Mouse (Mus musculus) lung, postnatal 10 days (tissue): ENCODE measurements around the gene B9d1.

Source experiments
- DNase-seq: peaks from one replicate; pipeline ENCODE4 v3.0.0; 2021

B9d1 gene

DNA sequence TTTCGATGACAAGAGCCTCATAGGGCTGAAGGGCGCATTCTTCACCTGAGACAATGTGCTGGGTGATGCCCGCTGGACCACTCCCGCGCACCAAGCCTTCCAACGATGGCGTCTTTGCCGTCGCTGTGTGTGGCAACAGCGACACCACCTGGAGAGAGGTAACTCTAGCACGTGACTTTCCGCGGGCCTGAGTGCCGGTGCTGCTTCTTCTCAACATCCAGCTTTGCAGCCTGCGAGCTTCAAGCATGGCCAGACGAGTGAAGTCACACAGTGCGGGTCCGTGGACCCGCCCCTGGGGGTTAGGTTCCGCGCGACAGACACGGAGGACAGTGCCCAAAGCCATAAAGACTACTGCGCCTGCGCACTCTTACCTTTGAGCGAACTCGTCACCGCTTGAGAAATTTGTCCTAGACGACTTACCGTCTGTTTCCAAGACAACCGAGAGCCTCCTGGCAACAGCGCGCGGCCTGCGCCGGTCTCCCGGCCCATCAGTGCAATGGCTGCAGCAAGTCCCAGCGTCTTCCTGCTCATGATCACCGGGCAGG, at the start of gene B9d1:
Gene B9d1 (plus strand): TSS at position 432 of the 545 bp plus-strand sequence.
- DNase-seq: peak; percentile 97

DNA sequence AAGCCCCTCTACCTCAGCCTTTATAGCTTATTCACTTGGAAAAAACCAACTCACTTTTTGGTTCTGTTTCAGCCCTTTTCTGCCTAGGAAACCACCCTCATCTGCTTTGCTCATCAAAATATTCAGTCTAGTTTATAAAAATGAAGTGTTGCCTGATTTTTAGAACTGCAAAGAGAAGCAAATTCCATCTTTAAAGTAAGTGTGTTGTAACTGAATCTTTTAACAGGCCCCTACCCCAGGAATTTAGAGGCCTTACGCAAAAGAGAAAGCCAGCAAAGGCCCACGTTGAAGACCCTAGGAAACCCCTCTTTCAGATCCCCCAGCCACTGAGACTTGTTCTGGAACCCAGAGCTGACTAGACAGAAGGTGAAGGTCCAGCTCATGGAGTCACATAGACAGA, 40.9 kb upstream of the B9d1 start:
- DNase-seq: no peak

DNA sequence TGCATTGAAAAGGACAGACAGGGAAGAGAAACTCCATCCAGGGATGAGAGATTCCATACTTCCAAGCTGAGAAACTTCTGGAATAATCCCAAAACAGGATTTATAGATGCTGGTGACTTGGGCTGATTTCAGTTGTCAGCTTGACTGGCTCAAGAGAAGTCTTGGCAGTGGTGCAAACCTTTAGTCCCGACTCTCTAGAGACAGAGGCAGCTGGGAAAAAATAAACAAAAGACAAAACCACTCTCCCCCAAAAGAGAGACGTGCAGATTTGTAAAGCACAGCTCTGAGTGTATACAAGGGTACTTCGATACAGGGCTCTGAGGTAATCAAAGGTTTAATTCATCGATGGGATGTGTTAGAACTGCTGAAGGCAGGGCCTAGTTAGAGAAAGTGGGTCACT, 39.5 kb upstream of the B9d1 start:
- DNase-seq: no peak

DNA sequence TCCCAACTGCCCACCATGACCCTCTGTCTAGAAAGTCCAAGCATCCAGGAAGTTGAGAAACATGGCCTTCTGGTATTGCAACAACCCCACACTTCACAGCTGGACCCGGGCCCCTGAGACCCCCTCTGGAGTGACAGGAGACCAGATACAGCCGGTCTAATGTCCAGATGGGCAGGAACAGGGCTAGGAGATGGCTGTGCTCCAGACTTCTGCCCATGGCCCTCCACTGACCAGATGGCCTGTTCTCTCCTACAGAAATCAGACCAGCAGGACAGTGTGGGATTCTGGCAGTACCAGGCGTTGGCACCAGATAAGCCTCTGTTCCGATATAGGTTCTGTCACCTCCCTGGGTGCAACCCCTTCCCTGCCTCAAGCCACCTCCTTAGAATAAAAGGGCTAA, 36.4 kb upstream of the B9d1 start:
- DNase-seq: peak; percentile 79

DNA sequence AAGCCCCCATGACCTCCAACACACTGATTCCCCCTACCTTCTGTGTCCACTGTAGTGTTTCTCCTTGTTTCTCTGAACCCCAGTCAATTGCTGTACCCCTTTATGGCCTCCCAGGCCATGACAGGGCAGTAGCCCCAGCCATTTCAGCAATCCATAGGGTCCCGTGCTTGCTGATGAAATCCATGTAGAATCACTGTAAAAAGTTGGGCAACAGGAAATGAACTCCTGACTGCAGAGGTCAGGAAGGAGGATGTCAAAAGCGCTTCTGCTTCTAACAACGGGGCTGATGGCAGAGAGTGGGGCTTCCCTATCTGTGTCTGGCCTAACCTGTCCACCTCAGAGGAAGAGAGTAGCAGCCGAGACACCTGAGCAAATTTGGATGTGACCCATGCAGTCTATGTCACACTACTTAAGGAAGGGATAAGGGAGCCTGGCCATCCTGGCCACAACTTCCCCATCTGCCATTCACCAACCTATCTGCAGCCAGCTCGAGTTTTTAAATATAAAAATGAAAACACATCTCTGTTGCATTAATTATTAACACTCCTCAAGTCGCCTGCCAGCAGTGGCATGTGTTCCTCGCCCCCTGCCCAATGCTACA, 35.5 kb upstream of the B9d1 start:
- DNase-seq: no peak

DNA sequence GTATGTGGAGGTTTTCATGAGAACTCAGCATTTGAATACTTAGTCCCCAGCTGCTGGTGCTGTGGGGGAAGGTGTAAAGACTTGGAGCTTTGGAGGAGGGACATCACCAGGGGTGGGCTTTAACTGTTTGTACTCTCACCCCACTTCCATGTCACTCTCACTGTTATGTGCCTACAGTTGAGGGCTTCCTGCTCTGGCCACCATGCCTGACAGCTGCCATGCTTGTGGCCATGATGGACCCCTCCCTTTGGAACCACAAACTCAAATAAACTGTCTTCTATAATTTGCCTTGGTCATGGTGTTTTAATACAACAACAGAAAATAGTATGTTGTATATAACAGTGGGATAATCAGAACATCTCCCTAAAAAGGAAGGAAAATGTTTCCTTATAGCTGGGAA, 34.1 kb upstream of the B9d1 start:
- DNase-seq: no peak

DNA sequence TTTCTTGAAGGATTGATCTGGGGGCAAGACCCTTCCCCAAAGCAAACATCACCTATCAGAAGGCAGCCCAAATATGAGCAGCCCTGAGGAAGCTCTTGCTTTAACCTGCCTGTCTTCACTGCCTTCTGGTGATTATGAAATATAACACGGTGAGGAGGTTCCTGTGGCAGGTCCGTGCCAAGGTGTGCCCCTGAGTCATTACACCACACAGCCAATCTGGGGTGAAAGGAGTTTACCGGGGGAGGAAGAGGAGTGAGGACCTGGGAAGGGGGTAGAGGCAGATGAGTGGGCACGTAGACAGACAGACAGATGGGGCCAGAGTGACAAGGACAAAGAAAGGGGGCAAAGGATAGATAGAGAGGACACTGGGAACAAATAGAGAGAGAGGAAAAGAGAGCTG, 31.3 kb upstream of the B9d1 start:
- no peak for DNase-seq

DNA sequence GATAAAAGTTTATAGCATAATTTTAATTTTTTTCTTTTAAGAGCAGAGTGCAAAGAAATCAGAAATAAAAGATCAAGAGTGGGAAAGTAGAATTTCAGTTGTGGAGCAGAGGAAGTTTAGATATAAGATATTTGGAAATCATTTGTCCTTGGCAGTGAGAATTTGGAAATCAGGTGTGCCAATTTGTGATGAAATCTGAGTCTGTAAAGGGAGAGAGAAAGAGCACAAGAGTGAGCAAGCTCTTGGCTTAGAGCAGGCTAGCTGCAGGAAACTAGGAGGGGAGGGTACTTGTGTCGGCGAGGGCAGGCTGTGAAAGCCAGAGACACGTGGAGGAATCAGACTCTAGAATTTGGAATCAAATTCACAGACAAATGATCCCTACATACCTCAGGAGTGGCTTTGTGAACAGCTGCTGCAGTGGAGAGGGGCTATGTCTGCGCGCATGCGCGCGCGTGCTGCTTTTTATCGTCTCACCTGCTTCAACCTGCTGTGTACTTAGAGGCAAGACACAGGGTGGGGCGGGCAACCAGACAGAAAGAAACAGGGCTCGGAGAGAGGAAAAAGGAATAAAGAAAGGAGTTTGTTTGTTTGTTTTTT, 28.1 kb upstream of the B9d1 start:
- no peak for DNase-seq

DNA sequence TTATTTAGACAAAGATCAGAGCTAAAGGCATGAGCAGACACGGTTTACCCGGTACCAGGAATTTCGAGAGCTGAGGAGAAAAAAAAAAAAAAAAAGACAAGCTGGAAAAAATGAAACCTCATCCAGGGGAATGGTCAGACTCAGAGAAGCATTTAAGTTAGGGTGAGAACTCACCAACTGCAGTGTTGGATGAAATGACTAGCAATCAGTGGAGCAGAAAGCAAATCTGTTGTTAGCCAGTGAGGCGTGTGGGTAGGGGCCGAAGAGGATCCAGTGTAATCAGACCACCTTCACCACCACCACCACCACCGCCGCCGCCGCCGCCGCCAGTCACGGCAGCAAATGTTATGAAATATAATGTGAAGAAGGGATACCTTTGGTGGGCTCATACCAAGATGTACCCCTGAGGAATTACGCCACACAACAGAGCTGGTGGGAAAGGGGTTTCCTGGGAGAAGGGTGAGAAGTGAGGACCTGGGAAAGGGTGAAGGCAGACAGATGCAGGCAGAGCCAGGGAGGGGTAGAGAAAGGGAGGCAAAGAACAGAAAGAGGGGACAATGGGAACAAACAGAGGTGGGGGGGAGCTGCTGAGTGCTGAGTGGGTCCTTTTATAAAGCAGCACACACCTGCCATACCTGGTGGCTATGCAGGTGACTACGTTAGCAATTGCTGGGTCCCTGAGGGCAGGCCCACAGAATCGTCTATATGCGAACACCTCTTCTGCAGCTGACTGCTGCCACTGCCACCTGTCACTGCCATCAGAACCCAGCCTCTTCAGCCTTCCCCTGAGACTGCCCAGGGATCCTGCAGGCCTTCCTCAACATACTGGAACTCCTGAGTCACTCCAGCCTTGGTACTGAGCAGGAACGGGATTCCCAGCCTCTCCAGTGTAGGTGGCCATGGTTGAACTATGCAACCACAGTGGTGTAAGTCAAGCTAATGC, 27.1 kb upstream of the B9d1 start:
- DNase-seq: no peak

DNA sequence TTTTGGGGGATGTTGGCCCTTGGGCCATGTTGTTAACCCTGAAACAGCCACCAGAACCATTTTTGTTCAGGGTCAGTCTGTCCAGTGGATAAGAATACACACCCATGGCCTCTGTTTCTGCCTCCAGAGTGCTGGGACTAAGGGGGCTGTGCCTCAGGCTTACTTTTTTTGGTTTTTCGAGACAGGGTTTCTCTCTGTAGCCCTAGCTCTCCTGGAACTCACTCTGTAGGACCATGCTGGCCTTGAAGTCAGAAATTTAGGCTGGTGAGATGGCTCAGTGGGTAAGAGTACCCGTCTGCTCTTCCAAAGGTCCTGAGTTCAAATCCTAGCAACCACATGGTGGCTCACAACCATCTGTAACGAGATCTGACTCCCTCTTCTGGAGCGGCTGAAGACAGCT, 26.2 kb upstream of the B9d1 start:
- no peak for DNase-seq

DNA sequence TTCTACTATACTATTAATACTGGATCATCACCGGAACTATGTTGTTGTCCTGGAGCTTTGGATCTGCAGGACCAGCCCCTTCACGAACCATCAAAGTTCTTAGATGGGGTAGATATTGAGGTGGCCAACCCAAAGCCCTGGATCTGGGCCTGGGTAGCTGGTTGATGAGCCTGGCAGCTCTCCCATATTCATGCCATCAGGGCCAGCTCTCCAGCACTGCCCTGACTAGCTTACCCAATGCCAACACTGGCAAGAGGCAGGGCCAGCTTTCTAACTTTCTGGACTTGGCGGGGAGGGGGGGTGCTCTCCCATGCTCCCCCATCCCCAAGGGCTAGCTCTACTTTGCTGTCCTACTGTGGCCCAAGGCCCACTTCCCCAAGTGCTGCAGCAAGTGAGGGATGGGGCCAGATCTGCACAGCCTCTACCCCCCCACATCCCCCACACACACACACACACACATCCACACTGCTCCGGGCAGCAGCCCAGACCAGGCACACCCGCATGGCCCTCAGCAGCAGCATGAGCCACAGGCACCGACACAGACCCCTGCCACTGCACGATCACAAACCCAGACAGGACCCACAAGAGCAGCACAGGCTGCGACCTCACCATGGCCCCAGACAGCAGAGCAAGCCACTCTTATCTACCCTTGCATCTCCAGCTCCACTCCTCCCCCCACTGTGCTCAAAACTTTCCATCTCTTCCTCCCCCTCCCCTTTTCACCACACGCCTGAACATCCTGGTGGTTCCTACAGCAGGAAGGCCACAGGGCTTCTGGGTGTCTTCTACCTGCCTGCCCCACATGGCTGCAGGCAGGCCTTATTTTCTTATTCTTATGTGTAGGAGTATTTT, 23.5 kb upstream of the B9d1 start:
- DNase-seq: no peak

DNA sequence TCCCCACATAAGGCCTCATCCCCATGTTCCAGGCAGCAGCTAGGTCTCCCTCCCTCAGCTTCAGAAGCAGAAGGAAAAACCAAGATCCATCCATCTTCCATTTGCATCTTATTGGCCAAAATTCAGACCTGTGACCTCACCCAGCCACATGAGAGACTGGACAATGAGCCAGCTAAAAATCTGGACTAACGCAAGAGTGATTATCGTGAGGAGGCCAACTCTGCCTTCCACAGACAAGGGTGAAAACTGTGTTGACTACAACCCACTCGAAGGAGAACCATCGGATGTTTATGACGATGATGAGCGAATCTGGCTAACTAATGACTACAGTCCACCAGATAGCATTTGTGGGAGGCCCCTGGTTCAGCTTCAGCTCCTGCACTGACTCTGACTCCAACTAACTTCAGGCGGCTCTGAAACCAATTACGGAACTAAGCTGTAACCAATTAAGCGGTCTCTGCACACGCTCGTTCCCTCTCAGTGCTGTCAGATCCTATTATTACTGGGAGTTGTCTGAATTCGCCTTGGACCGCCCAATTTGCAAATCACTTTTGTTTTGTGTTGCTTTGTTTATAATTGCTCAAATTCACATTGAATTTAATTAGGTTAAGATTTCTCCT, 21.6 kb upstream of the B9d1 start:
- DNase-seq: peak; percentile 41

DNA sequence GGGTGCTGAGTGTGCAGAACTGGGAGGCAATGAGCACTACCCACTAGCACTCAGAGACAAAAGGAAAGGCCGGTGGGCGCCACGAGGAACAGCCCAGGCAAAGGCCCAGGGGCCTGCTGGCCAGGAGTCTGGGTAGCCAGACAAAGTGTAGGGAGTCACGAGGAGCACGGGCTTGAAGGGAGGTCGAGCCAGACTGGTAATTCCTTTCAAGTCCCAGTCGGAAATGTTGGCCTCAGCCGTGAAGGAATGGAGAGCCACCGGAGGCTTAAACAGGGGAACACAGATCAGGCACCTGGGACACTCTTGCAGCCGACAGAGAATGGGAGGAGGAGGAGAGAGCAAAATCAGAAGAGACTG, 20.7 kb upstream of the B9d1 start:
- peak; percentile 13 for DNase-seq

DNA sequence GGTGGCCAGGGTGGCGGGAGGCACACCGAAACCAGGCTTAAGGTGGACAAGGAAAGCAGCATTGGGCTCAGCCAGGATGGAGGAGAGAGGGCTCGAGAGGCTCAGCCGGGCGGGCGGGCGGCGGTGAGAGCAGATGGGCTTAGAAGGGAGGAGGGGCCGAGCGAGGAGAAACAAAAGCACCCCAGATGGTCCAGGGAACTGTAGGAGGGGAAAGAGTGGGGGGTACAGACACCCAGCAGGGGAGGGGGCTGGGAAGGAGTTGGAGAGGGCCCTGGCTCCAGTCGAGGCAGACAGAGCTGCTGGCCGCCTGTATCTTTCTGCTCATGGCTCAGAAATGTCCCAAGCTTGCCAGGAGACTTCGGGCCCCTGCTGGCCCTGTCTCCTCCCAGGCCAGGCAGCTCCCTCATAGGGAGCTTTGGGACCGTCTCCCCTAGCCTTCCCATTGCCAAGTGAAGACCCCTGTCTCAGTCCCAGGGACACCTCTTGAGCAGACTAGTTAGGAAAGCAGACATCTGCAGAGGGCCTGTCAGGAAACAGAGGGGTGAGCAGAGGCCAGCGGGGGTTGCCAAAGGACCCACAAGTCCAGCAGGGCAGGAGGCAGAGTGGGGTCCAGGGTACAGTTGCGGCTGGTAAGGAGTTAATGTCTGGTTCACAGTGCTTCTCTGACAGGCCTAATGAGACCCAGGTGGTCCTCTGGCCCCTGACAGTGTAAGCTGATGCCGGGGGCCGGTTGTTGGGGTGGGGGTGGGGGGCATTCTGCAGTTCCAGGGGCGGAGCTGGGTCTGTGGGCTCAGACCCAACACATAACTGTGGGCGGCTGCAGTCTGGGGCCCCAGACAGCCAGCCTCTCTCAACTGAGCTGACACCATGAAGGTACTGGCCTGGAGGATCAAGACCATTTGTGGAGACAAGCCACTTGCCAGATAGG, 20.1 kb upstream of the B9d1 start, which contains the start of gene Mfap4:
Gene Mfap4 (plus strand): TSS at position 819 of the 928 bp plus-strand sequence.
- DNase-seq: peak; percentile 86

DNA sequence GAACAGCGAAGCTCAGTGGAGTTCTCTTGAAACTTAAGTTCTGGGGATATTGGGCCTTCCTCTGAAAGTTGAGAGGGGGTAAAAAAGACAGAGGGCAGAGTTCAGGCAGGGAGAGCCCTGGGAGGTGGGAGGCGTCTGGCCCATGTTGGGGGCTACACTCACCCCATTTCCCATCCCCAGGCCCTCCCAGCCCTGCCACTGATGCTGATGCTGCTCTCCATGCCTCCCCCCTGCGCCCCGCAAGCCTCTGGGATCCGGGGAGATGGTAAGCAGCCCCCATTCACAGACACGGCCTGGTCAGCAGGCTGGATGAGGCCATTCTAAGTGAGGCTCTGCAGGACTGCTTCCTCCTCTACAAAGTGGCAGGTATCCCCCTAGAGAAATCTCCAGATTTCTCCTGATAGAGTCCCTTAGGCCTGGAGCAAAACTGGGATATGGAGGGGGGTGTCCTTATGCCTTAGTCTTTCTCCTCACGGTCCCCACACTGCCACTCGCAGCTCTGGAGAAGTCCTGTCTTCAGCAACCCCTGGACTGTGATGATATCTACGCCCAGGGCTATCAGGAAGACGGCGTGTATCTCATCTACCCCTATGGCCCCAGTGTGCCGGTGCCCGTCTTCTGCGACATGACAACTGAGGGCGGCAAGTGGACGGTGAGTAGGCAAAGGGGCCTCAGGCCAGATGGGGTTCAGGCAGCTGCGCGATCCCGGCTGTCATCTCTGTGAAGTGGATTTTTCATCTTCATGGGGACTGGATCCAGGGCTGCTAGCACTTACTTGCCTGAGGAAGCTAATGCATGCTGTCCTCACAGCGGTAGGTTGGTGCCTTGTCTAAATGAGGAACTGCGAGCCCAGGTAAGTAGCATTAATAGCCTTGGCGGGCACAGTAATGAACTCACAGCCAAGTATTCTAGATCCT, 19.1 kb upstream of the B9d1 start:
- DNase-seq: peak; percentile 22

DNA sequence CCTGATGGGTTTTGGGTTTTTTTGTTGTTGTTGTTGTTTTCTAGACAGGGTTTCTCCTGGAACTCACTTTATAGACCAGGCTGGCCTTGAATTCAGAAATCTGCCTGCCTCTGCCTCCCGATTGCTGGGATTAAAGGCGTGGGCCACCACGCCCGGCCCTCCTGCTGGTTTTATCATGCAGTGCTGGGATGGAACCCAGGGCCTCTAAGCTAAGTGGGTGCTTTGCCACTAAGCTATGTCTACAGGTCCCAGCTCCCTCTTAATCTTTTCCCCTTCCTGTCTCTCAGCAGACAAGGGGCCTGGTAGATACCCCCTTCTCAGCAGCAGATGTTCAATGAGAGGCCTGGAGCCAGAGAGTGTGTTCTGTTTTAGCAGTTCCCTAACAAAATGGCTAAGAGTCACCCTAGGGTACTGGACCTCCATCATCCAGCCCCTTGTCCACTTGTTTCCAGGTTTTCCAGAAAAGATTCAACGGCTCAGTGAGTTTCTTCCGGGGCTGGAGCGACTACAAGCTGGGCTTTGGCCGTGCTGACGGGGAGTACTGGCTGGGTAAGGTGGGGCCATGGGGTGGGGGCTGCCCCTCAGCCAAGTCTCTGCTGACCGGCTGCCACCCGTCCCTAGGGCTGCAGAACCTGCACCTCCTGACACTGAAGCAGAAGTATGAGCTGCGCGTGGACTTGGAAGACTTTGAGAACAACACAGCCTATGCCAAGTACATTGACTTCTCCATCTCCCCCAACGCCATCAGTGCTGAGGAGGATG, 18.3 kb upstream of the B9d1 start:
- DNase-seq: no peak

DNA sequence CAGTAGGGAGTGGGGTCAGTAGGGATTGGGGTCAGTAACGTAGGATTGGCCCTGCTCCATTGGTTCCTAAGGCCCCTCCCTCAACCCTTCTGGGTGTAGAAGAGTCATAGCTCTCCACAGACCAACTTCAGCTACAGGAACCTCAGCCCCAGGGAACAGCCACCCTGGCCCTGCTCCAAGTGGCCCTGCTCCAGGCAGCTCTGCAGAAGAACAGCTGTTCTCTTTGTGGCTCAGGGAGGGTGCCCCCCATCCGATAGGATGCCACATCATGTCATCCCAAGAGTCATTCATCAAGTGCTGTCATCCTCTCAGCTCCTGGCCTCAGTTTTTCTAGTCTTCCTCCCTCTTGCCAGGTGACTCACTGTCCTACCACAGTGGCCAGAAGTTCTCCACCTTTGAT, 17.5 kb upstream of the B9d1 start:
- peak; percentile 92 for DNase-seq

DNA sequence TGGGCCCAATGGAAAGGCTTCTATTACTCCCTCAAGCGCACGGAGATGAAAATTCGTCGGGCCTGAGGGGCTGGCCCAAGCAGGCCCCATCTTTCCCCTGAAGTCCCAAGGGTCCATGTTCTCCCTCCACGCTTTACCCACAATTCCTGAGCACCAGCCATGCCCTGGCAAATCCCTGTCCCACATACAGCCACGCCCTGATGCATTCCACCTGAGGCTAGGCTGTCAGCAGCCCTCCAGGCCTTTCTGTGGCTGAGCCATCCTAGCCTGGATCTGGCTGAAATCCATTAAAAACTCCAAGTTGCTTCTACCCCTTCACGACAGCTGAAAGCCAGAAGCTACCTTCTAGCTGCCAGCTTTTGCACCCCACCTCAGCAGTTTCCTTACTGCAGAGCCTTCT, 17.0 kb upstream of the B9d1 start:
- DNase-seq: no peak

DNA sequence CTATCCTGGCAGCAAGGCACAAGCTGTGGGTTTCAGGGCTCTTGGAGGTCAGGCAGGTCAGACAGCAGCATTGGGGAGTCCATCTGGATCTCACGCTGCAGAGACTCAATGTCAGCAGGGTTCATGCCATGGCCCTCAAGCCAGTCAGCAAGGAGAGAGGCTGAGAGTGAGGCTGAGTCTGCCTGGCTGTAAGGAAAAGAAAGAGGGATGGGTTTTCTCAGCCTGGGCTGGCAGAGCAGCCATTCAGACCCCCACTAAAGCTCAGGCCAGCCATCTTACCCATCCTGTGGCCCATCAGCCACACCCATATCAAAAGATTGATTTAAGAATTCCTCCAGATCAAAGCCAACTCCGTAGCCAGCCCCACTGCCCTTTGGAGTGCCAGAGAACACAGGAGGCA, 15.9 kb upstream of the B9d1 start:
- DNase-seq: no peak
